Mouse (Mus musculus) hindbrain, embryonic 11.5 days (tissue): Measurements from ENCODE around the gene Gm14419. TPM values are rescaled to one million over a fixed set of nuclear protein-coding genes. Genes with fewer than 3 reads are reported as not detected.
"Not testable (repeated sequence)": the region's sequence is repeated elsewhere in the genome, so short reads cannot be mapped to it uniquely, and the experiment has no call there.

Experiments used
- ATAC-seq: fragments of 200-750 bp; cut with Nextera tagmentation; 2 replicates; pipeline ENCODE4 v1.8.0; 2017; ENCODE audit warnings: mild to moderate bottlenecking, moderate TSS enrichment, moderate library complexity; ENCODE audit not compliant: low FRiP score
- DNase-seq: peaks from one replicate; pipeline ENCODE4 v3.0.0-alpha.2; 2015; ENCODE audit warnings: low spot score
- H3K27ac ChIP-seq: fragments of 300-500 bp; sonication (generic); 2 replicates; pipeline ENCODE4 v1.5.1; 2014; ENCODE audit warnings: mild to moderate bottlenecking, low read depth, low read length
- H3K27me3 ChIP-seq: fragments of 300-500 bp; sonication (generic); 2 replicates; pipeline ENCODE4 v1.6.1; 2014; ENCODE audit warnings: mild to moderate bottlenecking, low read length, moderate library complexity, mixed read lengths; ENCODE audit not compliant: control insufficient read depth, insufficient read depth
- H3K36me3 ChIP-seq: fragments of 300-500 bp; sonication (generic); 2 replicates; pipeline ENCODE4 v1.6.1; 2014; ENCODE audit warnings: mild to moderate bottlenecking, low read length, moderate library complexity, mixed read lengths; ENCODE audit not compliant: control insufficient read depth, insufficient read depth
- H3K4me1 ChIP-seq: fragments of 300-500 bp; sonication (generic); replicated peaks from 2 replicates; pipeline ENCODE4 v1.6.1; 2014; ENCODE audit warnings: low read length, mixed read lengths; ENCODE audit not compliant: control insufficient read depth, insufficient read depth
- H3K4me2 ChIP-seq: fragments of 300-500 bp; sonication (generic); replicated peaks from 2 replicates; pipeline ENCODE4 v1.6.1; 2014; ENCODE audit warnings: mild to moderate bottlenecking, low read depth, low read length
- H3K4me3 ChIP-seq: fragments of 300-500 bp; sonication (generic); 2 replicates; pipeline ENCODE4 v1.5.1; 2014; ENCODE audit warnings: low read depth, low read length
- H3K9ac ChIP-seq: fragments of 300-500 bp; sonication (generic); 2 replicates; pipeline ENCODE4 v1.6.1; 2014; ENCODE audit warnings: low read depth, low read length
- H3K9me3 ChIP-seq: fragments of 300-500 bp; sonication (generic); 2 replicates; pipeline ENCODE4 v1.6.1; 2016; ENCODE audit warnings: low read length; ENCODE audit not compliant: control insufficient read depth
- WGBS: fragments of 180-500 bp; shearing (Covaris S2); extraction: QIAGEN DNeasy Blood & Tissue Kit; methylation state at CpG from one replicate; pipeline ENCODE4 v1.1.7; 2014; 5-methylcytosine and 5-hydroxymethylcytosine counted together
- polyA plus RNA-seq: library from polyadenylated mRNA; unstranded; fragments of >200 nt; fragmentation: Nextera tagmentation; extraction: Ambion mirVana; gene quantifications from 2 replicates; pipeline ENCODE4 v1.2.1, GENCODE M21; 2014

Gene Gm14419
- 9.6 and 11.8 TPM in 2 replicates for polyA plus RNA-seq

GRCm38 (mm10) chr2:177000656-177001055 is at the start of gene Gm14419:
TSS of gene Gm14419 (plus strand) at chr2:177000956.
- H3K4me3 ChIP-seq, H3K36me3 ChIP-seq, H3K4me1 ChIP-seq, DNase-seq, H3K9ac ChIP-seq, H3K9me3 ChIP-seq, H3K27ac ChIP-seq, ATAC-seq, H3K27me3 ChIP-seq, H3K4me2 ChIP-seq: not testable (repeated sequence)
- WGBS = no CpG with 5 or more reads among the region's 6 CpGs

Other genes starting within 250 kb of the Gm14419 start
- 10.2 and 10.9 TPM in 2 replicates for gene Gm14295, start 202.3 kb upstream of the Gm14419 start, polyA plus RNA-seq
- not detected in 2 replicates for gene Gm14408, start 169.8 kb upstream of the Gm14419 start, polyA plus RNA-seq
- gene Gm14296, start 73.1 kb upstream of the Gm14419 start, polyA plus RNA-seq = 10.6 and 12.9 TPM in 2 replicates
- not detected in 2 replicates for gene Gm14401, start 73.4 kb downstream of the Gm14419 start, polyA plus RNA-seq
- gene Gm14410, start 205.5 kb downstream of the Gm14419 start, polyA plus RNA-seq = 29.4 and 30.3 TPM in 2 replicates